Mouse (Mus musculus) intestine, postnatal 0 days (tissue): ENCODE data around the gene Map3k15. TPM values are rescaled to one million over a fixed set of nuclear protein-coding genes. Genes with fewer than 3 reads are reported as not detected.

ENCODE experiments used
- ATAC-seq: fragments of 200-750 bp; cut with Nextera tagmentation; 2 replicates; pipeline ENCODE4 v1.8.0; 2017; ENCODE audit warnings: mild to moderate bottlenecking, moderate TSS enrichment, moderate library complexity
- H3K27ac ChIP-seq: fragments of 300-500 bp; sonication (generic); 2 replicates; pipeline ENCODE4 v1.5.1; 2014; ENCODE audit warnings: mild to moderate bottlenecking, low read depth, low read length, moderate library complexity
- H3K27me3 ChIP-seq: fragments of 300-500 bp; sonication (generic); replicated peaks from 2 replicates; pipeline ENCODE4 v1.6.1; 2014; ENCODE audit warnings: low read length, mixed read lengths; ENCODE audit not compliant: control insufficient read depth, insufficient read depth
- H3K36me3 ChIP-seq: fragments of 300-500 bp; sonication (generic); 2 replicates; pipeline ENCODE4 v1.6.1; 2014; ENCODE audit warnings: mild to moderate bottlenecking, moderate library complexity; ENCODE audit not compliant: control insufficient read depth, insufficient read depth
- H3K4me1 ChIP-seq: fragments of 300-500 bp; sonication (generic); replicated peaks from 2 replicates; pipeline ENCODE4 v1.6.1; 2014; ENCODE audit warnings: antibody characterized with exemption, low read length, mixed read lengths; ENCODE audit not compliant: control insufficient read depth, insufficient read depth
- H3K4me2 ChIP-seq: fragments of 300-500 bp; sonication (generic); replicated peaks from 2 replicates; pipeline ENCODE4 v1.6.1; 2014; ENCODE audit warnings: low read depth, mild to moderate bottlenecking, moderate library complexity
- H3K4me3 ChIP-seq: fragments of 300-500 bp; sonication (generic); 2 replicates; pipeline ENCODE4 v1.5.1; 2014; ENCODE audit warnings: low read depth, low read length
- H3K9ac ChIP-seq: fragments of 300-500 bp; sonication (generic); 2 replicates; pipeline ENCODE4 v1.6.1; 2014; ENCODE audit warnings: mild to moderate bottlenecking, low read depth, low read length
- H3K9me3 ChIP-seq: fragments of 300-500 bp; sonication (generic); 2 replicates; pipeline ENCODE4 v1.6.1; 2016; ENCODE audit warnings: mixed run types; ENCODE audit not compliant: control insufficient read depth
- CTCF ChIP-seq: sonication (generic); IDR thresholded peaks from 2 replicates; pipeline ENCODE4 v1.5.1; 2016; ENCODE audit warnings: low read depth, mild to moderate bottlenecking, control low read depth, antibody characterized with exemption, moderate library complexity
- WGBS: fragments of 180-500 bp; shearing (Covaris S2); extraction: QIAGEN DNeasy Blood & Tissue Kit; methylation state at CpG from one replicate; pipeline ENCODE4 v1.1.7; 2014; 5-methylcytosine and 5-hydroxymethylcytosine counted together
- polyA plus RNA-seq: library from polyadenylated mRNA; unstranded; fragments of >200 nt; fragmentation: Nextera tagmentation; extraction: Ambion mirVana; gene quantifications from 2 replicates; pipeline ENCODE4 v1.2.1, GENCODE M21; 2015

Gene Map3k15
- polyA plus RNA-seq, 1 experiment from 2014 or later, result 0.10 TPM

GRCm38 (mm10) chrX:160116658-160117057, 128.4 kb downstream of the Map3k15 start:
- no peaks in the 10 kb centered on the region for H3K4me1 ChIP-seq
- no peak for ATAC-seq
- H3K27me3 ChIP-seq, result no peaks in the 10 kb centered on the region
- no peak overlapping the region for H3K4me2 ChIP-seq
- H3K36me3 ChIP-seq, result 0 out of 2 replicates have a peak, but pooled peaks cover 6% of the 10 kb centered on the region
- H3K9ac ChIP-seq, result no peak overlapping the region
- no peak overlapping the region for H3K27ac ChIP-seq
- 76% methylated on average over 3 of the region's 3 CpGs for WGBS
- no peaks in the 10 kb centered on the region for H3K9me3 ChIP-seq
- peak; percentile 82 for TF ChIP-seq CTCF
- H3K4me3 ChIP-seq, result no peak overlapping the region

GRCm38 (mm10) chrX:160134136-160134843, 146.1 kb downstream of the Map3k15 start:
- Histone ChIP-seq H3K9me3 (no peaks in the 10 kb centered on the region), H3K9ac (no peak overlapping the region), H3K27me3 (no peaks in the 10 kb centered on the region), H3K36me3 (no peaks in the 10 kb centered on the region), H3K27ac (no peak overlapping the region), H3K4me1 (no peaks in the 10 kb centered on the region), H3K4me2 (no peak overlapping the region), H3K4me3 (no peak overlapping the region)
- no peak for TF ChIP-seq CTCF
- ATAC-seq, result no peak
- WGBS, result 70% methylated on average over 11 of the region's 11 CpGs

DNA sequence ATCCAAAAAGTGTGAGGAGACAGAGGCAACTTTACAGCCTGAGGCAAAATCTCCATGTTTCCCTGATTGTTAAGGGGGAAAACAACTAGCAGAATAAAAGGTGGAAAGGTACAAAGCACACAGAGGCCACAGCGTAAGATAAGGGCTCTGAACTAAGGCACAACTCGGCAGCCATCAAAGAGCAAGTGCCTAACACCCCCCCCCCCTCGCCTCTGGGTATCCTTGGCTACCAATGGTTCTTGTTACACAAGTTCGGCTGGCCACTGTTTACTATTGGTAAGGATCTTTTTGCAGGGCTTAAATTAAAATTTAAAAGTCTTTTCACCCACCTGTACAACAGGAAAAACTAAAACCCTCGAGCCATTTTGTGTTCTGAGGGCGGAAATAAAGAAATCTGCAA, 147.5 kb downstream of the Map3k15 start:
- no peak for ATAC-seq
- Histone ChIP-seq H3K4me2 (peak overlapping the region; percentile 63), H3K27ac (no peak overlapping the region), H3K9me3 (no peaks in the 10 kb centered on the region), H3K4me3 (peak overlapping the region; percentile 63; the same call in 1 of the 2 replicates), H3K9ac (no peak overlapping the region), H3K27me3 (no peaks in the 10 kb centered on the region), H3K4me1 (no peaks in the 10 kb centered on the region), H3K36me3 (no peaks in the 10 kb centered on the region)
- no peak for TF ChIP-seq CTCF
- 38% methylated on average over 6 of the region's 6 CpGs for WGBS

DNA sequence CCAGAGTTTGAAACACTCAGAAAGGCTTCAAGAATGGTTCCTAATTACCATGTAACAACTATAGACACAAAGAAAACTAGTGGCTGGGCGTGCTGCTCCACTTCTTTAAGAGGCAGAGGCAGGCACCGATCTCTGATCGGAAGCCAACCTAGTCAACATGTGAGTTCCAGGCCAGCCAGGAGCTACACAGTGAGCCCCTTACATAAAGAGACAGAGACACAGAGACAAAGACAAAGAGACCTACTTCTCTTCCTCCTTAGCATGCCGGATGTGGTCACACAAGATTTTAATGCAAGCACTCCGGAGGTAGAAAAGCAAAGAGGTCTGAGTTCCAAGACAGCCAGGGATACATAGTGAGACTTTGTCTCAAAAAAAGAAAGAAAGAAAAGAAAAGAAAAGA, 147.9 kb downstream of the Map3k15 start:
- Histone ChIP-seq H3K36me3 (no peaks in the 10 kb centered on the region), H3K9me3 (no peaks in the 10 kb centered on the region), H3K4me1 (no peaks in the 10 kb centered on the region), H3K9ac (no peak overlapping the region), H3K27ac (no peak overlapping the region), H3K27me3 (no peaks in the 10 kb centered on the region), H3K4me2 (peak overlapping the region; percentile 63), H3K4me3 (peak overlapping the region; percentile 63; the same call in 1 of the 2 replicates)
- TF ChIP-seq CTCF, result no peak
- 38% methylated on average over 5 of the region's 5 CpGs for WGBS
- no peak for ATAC-seq

- Histone ChIP-seq H3K36me3 (no peaks in the 10 kb centered on the region), H3K4me2 (peak overlapping the region; percentile 63), H3K9me3 (no peaks in the 10 kb centered on the region), H3K27me3 (no peaks in the 10 kb centered on the region), H3K27ac (peak overlapping the region; percentile 96), H3K4me1 (no peaks in the 10 kb centered on the region), H3K9ac (peak overlapping the region; percentile 69), H3K4me3 (peak overlapping the region; percentile 63)
- WGBS, result 24% methylated on average over 18 of the region's 18 CpGs
- no peak for ATAC-seq
- no peak for TF ChIP-seq CTCF
These were observed 149.1 kb downstream of the Map3k15 start for GRCm38 (mm10) chrX:160137177-160137860.

DNA sequence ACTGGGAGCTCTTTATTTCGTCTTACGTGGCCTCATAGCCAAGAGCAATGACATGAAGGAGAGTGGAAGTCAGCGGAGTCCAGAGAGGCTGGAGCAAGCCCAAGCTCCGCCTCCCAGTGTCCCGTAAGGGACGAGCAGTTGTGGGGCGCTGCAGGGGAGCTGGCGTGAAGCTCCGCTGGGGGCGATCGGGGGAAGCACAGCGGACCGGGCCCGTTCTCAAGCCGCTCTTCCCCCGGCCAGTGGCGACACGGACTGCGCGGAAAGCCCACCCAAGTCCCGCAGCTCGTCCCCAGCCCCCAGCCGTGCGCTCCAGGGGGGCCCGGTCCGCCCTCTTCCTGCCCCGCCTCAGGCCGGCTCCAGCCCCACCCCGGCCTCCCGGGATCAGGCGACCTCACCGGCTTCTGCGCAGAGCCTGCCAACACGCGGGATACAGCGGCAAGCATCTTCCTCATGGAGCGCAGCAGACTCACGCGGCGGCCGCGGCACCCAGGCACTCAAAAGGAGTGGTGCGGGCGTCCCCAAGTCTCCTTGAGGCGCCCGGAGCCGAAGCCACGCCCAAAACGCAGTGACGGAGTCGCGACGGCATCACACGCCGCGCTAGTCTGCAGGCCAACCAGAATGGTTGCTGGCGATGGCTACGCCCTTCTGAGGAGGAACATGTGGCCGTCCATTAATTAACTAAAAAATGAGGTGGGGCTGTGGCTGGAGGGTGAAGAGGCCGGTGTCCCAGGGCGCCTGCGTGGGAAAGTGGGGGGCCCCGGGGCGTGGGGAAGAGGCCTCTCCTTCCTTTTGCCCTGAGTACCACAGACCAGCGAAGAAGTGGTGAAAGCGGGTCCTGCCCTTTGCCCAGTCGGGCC, 149.9 kb downstream of the Map3k15 start, which contains the start of gene Pdha1:
Pdha1 (minus strand) TSS at position 553 of the 857 bp plus-strand sequence.
- peak; percentile 34 for TF ChIP-seq CTCF
- Histone ChIP-seq H3K4me2 (peak within 1 kb of the TSS; percentile 63), H3K9ac (peak within 1 kb of the TSS; percentile 69), H3K36me3 (no peaks in the 10 kb centered on the region), H3K27ac (peak within 1 kb of the TSS; percentile 96), H3K27me3 (no peaks in the 10 kb centered on the region), H3K4me3 (peak within 1 kb of the TSS; percentile 63), H3K9me3 (no peaks in the 10 kb centered on the region), H3K4me1 (no peaks in the 10 kb centered on the region)
- WGBS, result 23% methylated on average over 65 of the region's 67 CpGs
- ATAC-seq, result peak; percentile 96
